Mouse (Mus musculus): ENCODE measurements around the gene Cmip. TPM values are rescaled to one million over a fixed set of nuclear protein-coding genes. Genes with fewer than 3 reads are reported as not detected.
A peak's percentile ranks its signal among the peaks of the same experiment; 100 is the strongest.

Cmip gene
- polyA plus RNA-seq, 1 experiment from 2014 or later = 146 TPM

DNA sequence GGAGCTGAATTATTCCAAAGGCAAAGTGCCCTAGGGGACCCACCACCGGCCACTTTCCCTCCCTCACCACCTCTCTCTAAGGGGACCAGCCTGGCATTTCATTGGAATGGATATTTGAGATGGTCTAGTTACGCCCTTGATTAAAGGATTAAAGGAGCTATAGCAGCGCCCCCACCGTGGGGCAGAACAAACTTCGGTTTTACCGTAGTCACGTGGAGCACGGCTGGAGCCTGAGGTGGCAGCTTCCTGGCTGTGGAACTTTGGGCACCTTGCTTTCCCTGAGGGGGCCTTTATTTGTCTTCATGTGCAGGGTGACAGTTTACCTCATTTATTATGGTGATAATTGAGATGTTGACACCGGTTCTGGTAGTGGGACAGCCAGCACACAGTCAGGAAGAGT lies 4.8 kb downstream of the Cmip start:
- H3K4me2 ChIP-seq (ENCODE audit: low read length) = peak overlapping the region; percentile 96
- WGBS = 10% methylated on average over 9 of the region's 9 CpGs

DNA sequence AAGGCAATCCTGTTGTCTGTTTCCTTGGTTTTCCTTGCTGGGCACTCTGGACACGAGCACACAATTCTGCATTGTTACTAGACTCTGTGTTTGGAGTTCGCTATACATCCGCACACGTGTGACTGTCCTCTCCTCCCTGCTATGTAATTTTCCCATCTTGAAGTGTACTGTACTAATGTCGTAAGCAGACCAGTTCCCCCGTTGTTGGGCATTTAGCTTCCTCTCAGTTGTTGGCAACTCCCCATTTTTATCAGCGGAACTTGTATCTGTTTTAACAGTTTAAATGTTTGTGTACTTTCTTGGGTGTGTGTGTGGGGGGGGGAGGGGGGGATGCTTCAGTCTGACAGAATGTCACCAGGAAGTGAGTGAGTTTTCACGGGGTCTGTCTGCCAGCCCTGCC lies 5.8 kb downstream of the Cmip start:
- WGBS = 72% methylated on average over 8 of the region's 8 CpGs
- no peak for ATAC-seq
- Histone ChIP-seq H3K27me3 (ENCODE audit: control insufficient read depth, insufficient read depth, low read depth, low read length) (no peaks in the 10 kb centered on the region), H3K36me3 (ENCODE audit: control insufficient read depth, insufficient read depth, low read length) (no peaks in the 10 kb centered on the region), H3K4me1 (ENCODE audit: control insufficient read depth, insufficient read depth, low read length) (peaks cover 40% of the 10 kb centered on the region), H3K9me3 (replicated peaks; ENCODE audit: control insufficient read depth, low read length, poor library complexity, severe bottlenecking) (no peaks in the 10 kb centered on the region), H3K4me3 (ENCODE audit: low read depth, low read length) (no peak overlapping the region), H3K9ac (ENCODE audit: low read depth, low read length) (no peak overlapping the region), H3K4me2 (ENCODE audit: low read length) (no peak overlapping the region), H3K27ac (ENCODE audit: low read length) (no peak overlapping the region)

More for the DNA sequence above, 4.8 kb downstream of the Cmip start:
- Histone ChIP-seq H3K27me3 (ENCODE audit: control insufficient read depth, insufficient read depth, low read depth, low read length) (no peaks in the 10 kb centered on the region), H3K27ac (ENCODE audit: low read length) (no peak overlapping the region), H3K9me3 (replicated peaks; ENCODE audit: control insufficient read depth, low read length, poor library complexity, severe bottlenecking) (no peaks in the 10 kb centered on the region), H3K36me3 (ENCODE audit: control insufficient read depth, insufficient read depth, low read length) (no peaks in the 10 kb centered on the region), H3K9ac (ENCODE audit: low read depth, low read length) (peak overlapping the region; percentile 98; the same call in 1 of the 2 replicates), H3K4me1 (ENCODE audit: control insufficient read depth, insufficient read depth, low read length) (peaks cover 36% of the 10 kb centered on the region), H3K4me3 (ENCODE audit: low read depth, low read length) (peak overlapping the region; percentile 89)
- ATAC-seq = no peak

DNA sequence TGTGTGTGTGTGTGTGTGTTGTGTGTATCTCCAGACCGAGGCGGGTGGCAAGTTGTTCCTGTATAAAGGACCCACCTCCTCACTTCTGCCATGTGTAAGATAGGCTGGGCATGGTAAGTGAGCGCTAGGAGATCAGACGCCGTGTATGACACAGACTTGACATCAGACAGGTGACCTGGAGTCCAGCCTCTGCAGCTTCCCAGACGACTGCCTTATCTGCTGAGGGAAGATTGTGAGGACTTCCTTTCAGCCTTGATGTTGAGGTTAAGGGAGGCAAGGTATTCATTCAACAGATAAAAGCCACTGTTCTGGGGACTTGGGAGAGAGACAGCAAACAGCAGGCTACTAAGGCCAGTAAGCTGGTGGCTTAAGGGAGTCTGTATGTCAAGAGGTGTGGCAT lies 6.6 kb downstream of the Cmip start:
- WGBS = 62% methylated on average over 6 of the region's 6 CpGs
- H3K27ac ChIP-seq (ENCODE audit: low read length) = no peak overlapping the region
- no peaks in the 10 kb centered on the region for H3K36me3 ChIP-seq (ENCODE audit: control insufficient read depth, insufficient read depth, low read length)
- no peak overlapping the region for H3K4me2 ChIP-seq (ENCODE audit: low read length)
- peaks cover 40% of the 10 kb centered on the region for H3K4me1 ChIP-seq (ENCODE audit: control insufficient read depth, insufficient read depth, low read length)
- H3K4me3 ChIP-seq (ENCODE audit: low read depth, low read length) = no peak overlapping the region
- no peaks in the 10 kb centered on the region for H3K27me3 ChIP-seq (ENCODE audit: control insufficient read depth, insufficient read depth, low read depth, low read length)
- no peak overlapping the region; the same call in 1 of the 2 replicates for H3K9ac ChIP-seq (ENCODE audit: low read depth, low read length)
- no peak for ATAC-seq
- H3K9me3 ChIP-seq (replicated peaks; ENCODE audit: control insufficient read depth, low read length, poor library complexity, severe bottlenecking) = no peaks in the 10 kb centered on the region

DNA sequence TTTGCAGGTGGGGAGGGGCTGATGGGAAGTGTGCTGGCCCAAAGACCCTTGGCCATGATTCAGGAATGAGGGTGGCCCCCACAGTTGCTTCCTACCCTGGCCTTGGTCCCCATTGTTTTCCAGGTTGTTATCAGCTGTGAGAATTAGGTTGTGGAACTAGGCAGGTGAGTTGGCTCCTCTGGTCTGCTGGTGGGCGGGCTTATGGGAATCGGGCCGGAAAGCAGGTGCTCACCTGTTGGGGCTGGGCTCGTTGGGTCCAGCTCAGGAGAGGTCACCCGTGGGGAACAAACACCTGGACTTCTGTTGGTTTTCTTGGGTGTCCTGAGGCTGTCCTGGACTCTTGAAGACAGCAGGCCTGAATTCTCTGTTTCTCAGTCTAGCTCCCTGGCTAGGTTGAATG lies 8.2 kb downstream of the Cmip start:
- Histone ChIP-seq H3K27me3 (ENCODE audit: control insufficient read depth, insufficient read depth, low read depth, low read length) (no peaks in the 10 kb centered on the region), H3K4me1 (ENCODE audit: control insufficient read depth, insufficient read depth, low read length) (peaks cover 27% of the 10 kb centered on the region), H3K9ac (ENCODE audit: low read depth, low read length) (no peak overlapping the region), H3K4me3 (ENCODE audit: low read depth, low read length) (no peak overlapping the region), H3K4me2 (ENCODE audit: low read length) (no peak overlapping the region), H3K36me3 (ENCODE audit: control insufficient read depth, insufficient read depth, low read length) (no peaks in the 10 kb centered on the region), H3K9me3 (replicated peaks; ENCODE audit: control insufficient read depth, low read length, poor library complexity, severe bottlenecking) (no peaks in the 10 kb centered on the region), H3K27ac (ENCODE audit: low read length) (no peak overlapping the region)
- no peak for ATAC-seq
- 94% methylated on average over 5 of the region's 5 CpGs for WGBS

DNA sequence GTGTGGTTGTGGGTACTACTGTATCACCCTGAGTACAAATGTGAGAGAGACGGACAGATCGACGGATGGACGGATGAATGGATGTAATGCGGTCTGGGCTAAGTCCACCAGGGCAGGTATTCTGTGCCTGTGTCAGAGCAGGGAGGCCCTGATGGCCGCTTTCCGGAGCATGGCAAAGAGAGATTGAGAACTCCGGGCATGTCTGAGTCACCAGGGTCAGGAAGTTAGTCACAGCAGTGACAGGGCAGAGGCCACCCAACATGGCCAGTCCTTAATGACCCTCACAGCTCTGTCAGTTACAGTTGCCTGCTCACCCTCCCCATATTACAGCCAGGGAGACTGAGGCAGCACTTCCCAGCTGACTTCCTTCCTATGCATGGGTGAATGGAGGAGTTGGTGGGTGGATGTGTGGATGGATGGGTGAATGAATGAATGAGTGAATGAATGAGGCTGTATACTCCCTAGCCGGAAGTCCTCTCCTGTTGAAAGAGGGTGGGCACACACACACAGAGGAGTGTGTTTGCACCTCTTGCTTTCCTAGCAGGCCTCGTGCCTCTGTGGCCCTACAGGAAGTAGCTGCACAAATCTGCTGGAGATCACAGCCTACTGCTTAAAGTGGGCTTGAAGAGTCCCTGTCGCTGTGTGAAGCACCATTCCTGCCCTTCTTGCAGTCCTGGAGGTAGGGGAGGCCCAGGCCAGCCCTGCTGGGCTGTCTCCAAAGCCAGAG lies 10.7 kb downstream of the Cmip start:
- no peak overlapping the region for H3K9ac ChIP-seq (ENCODE audit: low read depth, low read length)
- ATAC-seq = no peak
- 89% methylated on average over 11 of the region's 11 CpGs for WGBS
- no peak overlapping the region for H3K4me3 ChIP-seq (ENCODE audit: low read depth, low read length)
- no peaks in the 10 kb centered on the region for H3K36me3 ChIP-seq (ENCODE audit: control insufficient read depth, insufficient read depth, low read length)
- H3K4me1 ChIP-seq (ENCODE audit: control insufficient read depth, insufficient read depth, low read length) = peaks cover 9% of the 10 kb centered on the region
- no peaks in the 10 kb centered on the region for H3K27me3 ChIP-seq (ENCODE audit: control insufficient read depth, insufficient read depth, low read depth, low read length)
- no peaks in the 10 kb centered on the region for H3K9me3 ChIP-seq (replicated peaks; ENCODE audit: control insufficient read depth, low read length, poor library complexity, severe bottlenecking)
- H3K27ac ChIP-seq (ENCODE audit: low read length) = no peak overlapping the region
- no peak overlapping the region for H3K4me2 ChIP-seq (ENCODE audit: low read length)

DNA sequence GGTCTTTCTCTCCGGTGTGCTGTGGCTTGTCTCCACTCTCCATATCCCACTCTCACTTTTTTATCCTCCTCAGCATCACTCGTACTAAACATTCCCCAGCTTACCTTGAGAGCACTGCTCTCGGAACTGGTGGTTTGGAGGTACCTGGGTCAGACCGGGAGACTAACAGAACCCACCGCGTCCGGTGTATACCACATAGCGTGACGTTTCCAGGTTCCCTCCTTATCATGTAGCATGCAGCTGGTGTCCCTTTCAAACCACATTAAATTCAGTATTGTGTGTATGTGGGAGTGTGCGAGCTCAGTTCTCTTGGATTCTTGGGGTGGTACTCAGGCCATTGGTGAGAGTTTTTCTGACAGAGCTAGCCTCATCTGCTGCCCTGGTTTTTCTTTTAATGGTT lies 21.4 kb downstream of the Cmip start:
- Histone ChIP-seq H3K36me3 (ENCODE audit: control insufficient read depth, insufficient read depth, low read length) (no peaks in the 10 kb centered on the region), H3K4me3 (ENCODE audit: low read depth, low read length) (no peak overlapping the region), H3K9me3 (replicated peaks; ENCODE audit: control insufficient read depth, low read length, poor library complexity, severe bottlenecking) (no peaks in the 10 kb centered on the region), H3K9ac (ENCODE audit: low read depth, low read length) (peak overlapping the region; percentile 28; the same call in 1 of the 2 replicates), H3K4me2 (ENCODE audit: low read length) (peak overlapping the region; percentile 33; the same call in 1 of the 2 replicates), H3K4me1 (ENCODE audit: control insufficient read depth, insufficient read depth, low read length) (peaks cover 29% of the 10 kb centered on the region), H3K27me3 (ENCODE audit: control insufficient read depth, insufficient read depth, low read depth, low read length) (no peaks in the 10 kb centered on the region), H3K27ac (ENCODE audit: low read length) (peak overlapping the region; percentile 59)
- ATAC-seq = no peak
- 71% methylated on average over 10 of the region's 10 CpGs for WGBS

DNA sequence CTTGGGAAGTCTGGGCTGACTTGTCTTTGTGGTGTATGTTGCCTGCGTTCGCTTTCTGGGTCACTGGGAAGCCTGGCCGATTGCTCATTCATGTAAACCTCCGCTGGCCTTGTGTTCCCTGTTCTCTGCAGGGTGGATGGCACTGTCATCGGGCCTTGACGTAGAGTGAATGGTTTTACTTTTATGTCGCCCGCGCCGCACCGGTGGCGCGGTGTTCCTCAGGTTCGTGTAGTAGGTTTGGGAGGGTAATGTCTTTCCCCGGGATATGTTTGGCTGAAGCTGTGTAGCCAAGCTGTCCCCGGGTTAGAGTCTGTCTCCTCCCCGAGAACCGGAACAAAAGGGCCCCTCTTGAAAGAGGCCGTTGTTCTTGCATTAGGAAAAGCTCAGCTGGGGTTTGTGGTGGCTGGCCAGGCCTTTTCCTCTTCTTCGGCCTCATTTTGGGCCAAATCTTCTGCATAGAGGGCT lies 21.8 kb downstream of the Cmip start:
- H3K9ac ChIP-seq (ENCODE audit: low read depth, low read length) = peak overlapping the region; percentile 28
- 0 out of 2 replicates have a peak, but pooled peaks have one; percentile 13 for ATAC-seq
- no peak overlapping the region for H3K4me3 ChIP-seq (ENCODE audit: low read depth, low read length)
- peaks cover 29% of the 10 kb centered on the region for H3K4me1 ChIP-seq (ENCODE audit: control insufficient read depth, insufficient read depth, low read length)
- no peaks in the 10 kb centered on the region for H3K9me3 ChIP-seq (replicated peaks; ENCODE audit: control insufficient read depth, low read length, poor library complexity, severe bottlenecking)
- H3K27ac ChIP-seq (ENCODE audit: low read length) = peak overlapping the region; percentile 59
- 23% methylated on average over 20 of the region's 20 CpGs for WGBS
- H3K4me2 ChIP-seq (ENCODE audit: low read length) = peak overlapping the region; percentile 33; the same call in 1 of the 2 replicates
- no peaks in the 10 kb centered on the region for H3K36me3 ChIP-seq (ENCODE audit: control insufficient read depth, insufficient read depth, low read length)
- no peaks in the 10 kb centered on the region for H3K27me3 ChIP-seq (ENCODE audit: control insufficient read depth, insufficient read depth, low read depth, low read length)

DNA sequence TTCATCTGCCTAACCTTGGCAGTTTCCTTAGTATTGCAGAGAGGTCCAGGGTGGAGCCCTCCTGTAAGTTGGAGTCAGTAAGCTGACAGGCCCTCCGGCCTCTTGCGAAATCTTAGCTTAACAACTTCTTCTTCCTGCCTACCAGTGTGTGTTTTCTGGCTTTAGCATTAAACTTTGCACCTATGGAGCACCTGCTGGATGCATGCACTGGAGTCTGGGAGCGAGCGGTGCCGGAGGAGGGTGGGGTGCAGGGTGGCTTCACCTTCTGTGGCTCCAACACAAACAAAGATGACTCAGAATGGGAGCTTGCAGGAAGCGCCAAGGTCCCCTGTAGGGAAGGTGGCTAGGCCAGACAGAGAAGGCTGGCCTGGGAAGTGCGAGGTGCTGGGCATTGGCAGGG lies 23.6 kb downstream of the Cmip start:
- no peaks in the 10 kb centered on the region for H3K27me3 ChIP-seq (ENCODE audit: control insufficient read depth, insufficient read depth, low read depth, low read length)
- WGBS = 91% methylated on average over 7 of the region's 7 CpGs
- H3K27ac ChIP-seq (ENCODE audit: low read length) = no peak overlapping the region
- no peak overlapping the region for H3K4me3 ChIP-seq (ENCODE audit: low read depth, low read length)
- no peaks in the 10 kb centered on the region for H3K36me3 ChIP-seq (ENCODE audit: control insufficient read depth, insufficient read depth, low read length)
- peaks cover 33% of the 10 kb centered on the region for H3K4me1 ChIP-seq (ENCODE audit: control insufficient read depth, insufficient read depth, low read length)
- H3K9me3 ChIP-seq (replicated peaks; ENCODE audit: control insufficient read depth, low read length, poor library complexity, severe bottlenecking) = no peaks in the 10 kb centered on the region
- H3K9ac ChIP-seq (ENCODE audit: low read depth, low read length) = no peak overlapping the region
- H3K4me2 ChIP-seq (ENCODE audit: low read length) = no peak overlapping the region
- no peak for ATAC-seq

DNA sequence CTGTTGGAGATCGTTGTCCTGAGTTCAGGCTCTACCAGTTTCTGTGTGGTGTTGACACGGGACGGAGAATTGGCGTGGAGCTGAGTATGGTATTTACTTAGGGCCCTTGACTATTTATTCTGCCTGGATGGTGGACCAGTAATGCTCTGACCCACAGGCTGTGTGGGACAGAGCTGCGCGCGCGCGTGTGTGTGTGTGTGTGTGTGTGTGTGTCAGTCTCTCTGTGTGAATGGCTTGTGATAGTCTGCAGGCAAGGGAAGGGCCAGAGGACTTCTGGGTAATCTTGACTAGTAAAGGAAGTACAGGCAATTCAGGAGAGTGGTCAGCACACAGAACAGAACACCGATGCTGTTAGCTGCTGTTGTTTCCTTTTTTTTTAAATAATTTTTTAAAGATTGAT lies 24.8 kb downstream of the Cmip start:
- Histone ChIP-seq H3K27me3 (ENCODE audit: control insufficient read depth, insufficient read depth, low read depth, low read length) (no peaks in the 10 kb centered on the region), H3K4me1 (ENCODE audit: control insufficient read depth, insufficient read depth, low read length) (peaks cover 33% of the 10 kb centered on the region), H3K36me3 (ENCODE audit: control insufficient read depth, insufficient read depth, low read length) (no peaks in the 10 kb centered on the region), H3K27ac (ENCODE audit: low read length) (no peak overlapping the region), H3K9me3 (replicated peaks; ENCODE audit: control insufficient read depth, low read length, poor library complexity, severe bottlenecking) (no peaks in the 10 kb centered on the region), H3K9ac (ENCODE audit: low read depth, low read length) (no peak overlapping the region), H3K4me2 (ENCODE audit: low read length) (no peak overlapping the region), H3K4me3 (ENCODE audit: low read depth, low read length) (no peak overlapping the region)
- ATAC-seq = no peak
- 90% methylated on average over 10 of the region's 10 CpGs for WGBS

Data from midbrain, embryonic 16.5 days (tissue).